Mouse (Mus musculus): ENCODE measurements at regions not wholly inside any gene's neighbourhood (a gene's known extent, or its start where the extent isn't known, plus 50 kb on each side); places are given as distances from the start of the nearest gene placed in this dataset.
"Not testable (repeated sequence)": the region's sequence is repeated elsewhere in the genome, so short reads cannot be mapped to it uniquely, and the experiment has no call there.

DNA sequence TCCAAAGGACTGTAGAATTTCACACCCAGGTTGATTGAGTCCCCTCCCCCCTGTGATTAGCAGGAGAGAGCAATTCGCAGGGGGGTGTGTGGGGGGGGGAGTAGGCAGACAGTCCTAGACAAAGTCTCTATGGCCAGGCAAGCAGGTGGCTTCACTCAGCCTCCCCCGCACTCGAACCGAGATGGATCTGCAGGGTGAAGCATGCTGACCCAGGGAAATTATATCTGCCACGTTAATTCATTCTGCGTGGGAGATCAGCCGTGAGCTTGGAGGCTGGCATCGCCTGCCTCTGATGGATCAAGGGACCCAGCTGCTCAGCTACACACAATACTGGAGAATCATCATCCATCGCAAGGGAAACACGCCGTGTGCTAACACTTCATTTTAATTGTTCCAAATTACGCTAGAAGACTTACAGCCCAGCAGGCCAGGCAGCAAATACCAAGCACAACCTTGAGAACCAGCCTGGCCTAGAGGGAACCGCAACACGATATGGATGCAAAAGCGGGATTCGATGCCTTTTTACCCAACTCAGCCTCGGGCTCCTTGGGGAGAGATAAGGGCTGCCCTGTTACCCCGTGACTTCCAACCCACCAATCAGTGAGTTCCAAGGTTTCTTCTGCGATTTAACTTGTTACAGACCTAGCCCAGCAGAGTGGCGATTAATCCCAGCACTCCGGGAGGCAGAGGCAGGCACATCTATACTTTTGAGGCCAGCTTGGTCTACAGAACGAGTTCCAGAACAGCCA, 137.7 kb upstream of the Top1 start:
- peak in 1 of 2 experiments; percentile 14 for DNase-seq

DNA sequence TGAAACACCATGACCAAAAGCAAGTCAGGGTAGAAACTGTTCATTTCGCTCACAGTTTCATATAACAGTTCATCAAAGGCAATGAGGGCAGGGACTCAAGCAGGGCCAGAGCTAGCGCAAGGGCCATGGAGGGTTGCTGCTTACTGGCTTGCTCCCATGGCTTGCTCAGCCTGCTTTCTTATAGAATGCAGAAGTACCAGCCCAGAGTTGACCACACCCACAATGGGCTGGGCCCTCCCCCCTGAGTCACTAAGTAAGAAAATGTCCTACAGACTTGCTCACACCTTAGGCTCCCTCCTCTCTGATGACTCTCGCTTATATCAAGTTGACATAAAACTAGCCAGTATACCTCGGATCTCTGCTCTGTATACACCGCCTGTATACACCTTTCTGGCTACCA, 135.5 kb upstream of the Top1 start:
- no peak for DNase-seq

DNA sequence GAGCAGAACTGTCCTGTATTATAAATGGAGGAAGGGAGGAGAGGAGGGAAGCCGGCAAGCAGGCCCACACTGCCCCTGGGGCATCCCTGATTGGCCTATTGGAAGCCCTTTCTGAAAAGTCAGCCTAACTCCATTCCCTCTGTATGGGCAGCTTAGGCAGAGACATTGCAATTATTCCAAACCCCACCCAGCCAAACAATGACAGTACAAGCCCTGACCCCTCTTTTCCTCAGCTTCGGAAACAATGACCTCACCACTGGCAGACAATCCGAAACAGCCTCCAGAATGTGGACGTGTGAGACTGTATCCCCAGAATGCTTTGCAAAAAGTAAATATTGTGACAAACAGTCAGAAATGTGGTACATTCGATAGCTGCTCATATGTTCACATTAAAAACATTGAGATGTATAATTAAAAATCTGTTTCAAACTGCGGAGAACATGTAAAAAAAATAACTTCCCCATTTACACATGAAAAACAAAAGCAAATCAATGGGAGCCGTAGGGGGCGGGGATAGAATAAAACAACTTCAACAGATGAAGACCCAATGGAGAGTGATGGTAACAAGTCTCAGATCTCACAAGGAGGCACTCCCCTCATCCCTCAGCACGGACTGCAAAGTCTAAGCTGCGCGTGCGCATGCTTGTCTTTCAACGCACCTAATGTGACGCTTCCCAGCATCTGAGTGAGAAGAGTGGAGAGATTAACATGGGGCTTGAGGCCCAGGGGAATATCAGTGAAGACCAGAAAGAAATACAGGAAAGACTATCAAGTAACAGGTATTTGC, 134.9 kb upstream of the Top1 start:
- DNase-seq: no peak

DNA sequence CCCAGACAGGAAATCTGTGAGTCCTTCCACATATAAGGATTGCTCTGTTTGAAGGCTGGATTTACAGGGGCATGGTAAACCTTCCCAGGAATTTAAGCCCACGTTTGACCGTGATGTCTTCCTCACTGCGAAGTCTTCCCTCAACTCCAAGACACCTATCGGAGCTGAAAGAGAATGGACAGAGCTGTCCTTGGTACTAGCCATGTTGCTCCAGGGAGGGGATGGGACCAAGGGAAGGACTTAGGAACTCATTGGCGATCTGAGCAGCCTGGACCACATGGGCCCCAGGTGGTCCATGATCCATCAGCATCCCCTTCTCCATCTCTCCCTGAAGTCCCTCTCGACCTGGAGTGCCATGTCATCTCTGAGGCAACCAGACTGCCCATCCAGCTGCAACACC, 130.1 kb upstream of the Top1 start:
- no peak for DNase-seq

DNA sequence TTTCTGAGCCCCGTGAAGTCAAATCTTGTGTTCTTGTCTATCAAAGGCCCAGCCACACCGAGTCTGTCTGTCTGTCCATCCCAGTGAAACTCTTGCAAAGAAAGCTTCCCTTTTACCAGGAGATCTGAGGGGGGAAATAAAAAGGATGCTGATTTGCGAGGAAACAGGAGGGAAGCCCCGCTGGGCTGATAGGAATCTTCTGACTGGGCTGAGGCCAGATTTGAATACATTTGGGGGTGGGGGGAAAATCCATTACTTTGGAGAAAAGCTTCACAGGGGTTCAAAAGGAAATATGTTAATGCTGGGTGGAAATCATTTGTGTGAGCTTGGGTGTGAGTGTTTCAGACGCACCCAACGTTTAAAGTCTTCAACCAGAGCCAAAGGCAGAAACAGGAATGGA, 129.2 kb upstream of the Top1 start:
- no peak for DNase-seq

DNA sequence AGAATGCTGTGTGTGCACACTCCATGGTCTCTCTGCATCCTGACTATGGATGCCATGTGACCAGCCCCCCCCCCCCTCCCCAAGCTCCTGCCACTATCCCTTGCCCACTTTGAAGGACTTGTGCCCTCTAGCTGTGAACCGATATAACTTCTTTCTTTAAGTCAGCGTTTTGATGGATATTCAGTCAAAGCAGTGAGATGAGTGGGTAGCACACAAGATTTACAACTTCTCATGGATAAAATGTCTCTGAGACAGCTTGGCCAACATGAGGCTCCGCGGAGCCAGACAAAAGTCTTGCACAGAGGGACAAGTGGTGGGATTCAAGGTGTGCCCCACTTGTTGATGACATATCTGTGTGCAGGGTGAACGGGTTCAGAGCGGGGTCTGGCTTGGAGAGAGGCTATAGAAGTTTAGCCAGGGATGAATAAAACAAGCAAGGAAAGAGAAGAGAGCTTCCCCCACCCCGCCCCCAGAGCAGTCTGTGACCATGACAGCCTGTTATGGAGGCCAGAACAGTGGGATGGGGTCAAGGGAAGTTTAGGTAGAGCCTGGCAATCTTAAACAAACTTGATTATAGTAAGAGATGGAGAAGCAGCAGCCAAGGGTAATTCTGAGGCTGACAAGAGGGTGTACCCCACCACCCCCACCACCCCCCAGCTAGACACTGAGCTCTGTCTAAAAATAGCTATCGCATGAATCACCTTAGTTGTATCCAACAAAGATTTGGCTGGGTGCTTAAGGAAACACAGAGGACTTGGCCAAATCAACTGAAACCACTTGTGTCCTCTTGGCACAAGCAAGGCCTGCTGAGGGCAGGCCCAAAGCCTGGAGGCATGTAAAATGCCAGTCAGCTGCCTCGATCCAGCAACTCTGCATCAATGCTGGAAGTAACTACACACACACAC, 120.1 kb upstream of the Top1 start:
- DNase-seq: peak in 1 of 2 experiments; percentile 7

DNA sequence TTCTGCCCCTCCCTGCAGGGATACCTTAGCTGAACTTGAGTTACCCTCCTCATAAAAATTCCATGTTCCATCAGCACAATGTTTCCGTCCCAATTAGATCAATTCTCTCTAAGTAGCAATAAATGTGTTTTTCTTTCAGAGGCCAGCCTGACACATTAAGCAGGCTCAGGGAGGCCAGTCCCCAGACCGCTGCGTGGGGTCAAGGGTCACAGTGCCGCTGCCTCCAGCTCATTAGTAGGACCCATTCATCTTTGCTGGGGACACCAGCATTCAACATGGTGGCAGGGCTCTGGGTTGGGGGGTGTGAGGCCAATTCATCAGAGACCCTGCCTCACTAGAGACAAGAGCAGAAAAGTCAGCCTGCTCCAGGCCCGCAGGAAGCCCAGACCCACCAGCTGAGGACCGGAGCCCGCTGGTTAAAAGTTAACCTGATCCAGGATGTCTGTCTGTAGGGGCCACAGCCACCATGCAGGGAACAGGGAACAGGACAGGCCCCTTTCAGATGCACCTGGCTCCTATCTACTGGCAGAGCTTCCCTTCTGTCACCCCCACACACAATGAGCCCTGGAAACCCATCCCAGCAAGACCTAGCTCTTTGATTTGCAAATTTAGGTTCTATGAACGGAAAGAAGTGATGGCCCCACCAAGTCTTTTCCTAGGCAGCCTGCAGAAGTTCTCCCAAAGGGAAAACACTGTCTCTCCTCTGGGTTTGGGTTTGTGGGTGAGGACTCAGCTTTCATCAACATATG, 119.1 kb upstream of the Top1 start:
- DNase-seq: peak in 1 of 2 experiments; percentile 14

DNA sequence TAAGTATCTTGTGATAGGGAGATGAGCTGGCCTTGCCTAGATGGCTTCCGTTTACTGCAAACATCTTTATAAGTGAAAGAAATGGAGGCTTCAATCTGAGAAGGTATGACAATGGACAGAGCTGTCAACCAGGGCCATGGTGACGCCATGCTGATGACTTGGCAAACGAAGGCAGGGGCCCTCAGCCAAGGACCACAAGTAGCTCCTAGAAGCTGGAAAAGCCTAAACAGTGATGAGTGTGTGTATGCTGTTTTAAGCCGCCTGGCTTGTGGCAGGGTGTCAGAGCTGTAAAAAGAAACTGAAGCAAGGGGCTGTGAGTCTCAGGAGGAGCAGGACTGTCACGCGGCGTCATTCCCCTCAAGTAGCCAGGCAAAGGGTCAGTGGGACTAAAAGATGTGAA, 116.4 kb upstream of the Top1 start:
- DNase-seq: no peak

DNA sequence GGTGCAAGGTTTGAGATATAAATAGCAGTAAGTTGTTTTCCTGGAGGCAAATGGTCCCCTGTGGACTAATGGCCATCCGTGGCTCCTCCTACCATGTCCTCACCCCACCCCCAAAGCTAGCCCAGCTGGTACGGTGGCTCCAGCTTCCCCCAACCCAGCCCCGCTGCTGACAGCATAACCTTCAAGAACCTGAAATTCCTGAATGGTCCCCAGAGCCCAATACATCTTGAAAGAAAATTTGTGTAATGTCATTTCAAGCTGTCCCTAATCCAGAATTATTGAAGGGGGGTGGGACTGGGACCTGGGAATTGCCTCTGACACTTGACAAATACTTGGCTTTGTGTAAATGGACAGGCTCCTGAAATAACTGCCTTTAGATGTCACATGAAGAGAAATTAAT, 115.3 kb upstream of the Top1 start:
- no peak for DNase-seq

DNA sequence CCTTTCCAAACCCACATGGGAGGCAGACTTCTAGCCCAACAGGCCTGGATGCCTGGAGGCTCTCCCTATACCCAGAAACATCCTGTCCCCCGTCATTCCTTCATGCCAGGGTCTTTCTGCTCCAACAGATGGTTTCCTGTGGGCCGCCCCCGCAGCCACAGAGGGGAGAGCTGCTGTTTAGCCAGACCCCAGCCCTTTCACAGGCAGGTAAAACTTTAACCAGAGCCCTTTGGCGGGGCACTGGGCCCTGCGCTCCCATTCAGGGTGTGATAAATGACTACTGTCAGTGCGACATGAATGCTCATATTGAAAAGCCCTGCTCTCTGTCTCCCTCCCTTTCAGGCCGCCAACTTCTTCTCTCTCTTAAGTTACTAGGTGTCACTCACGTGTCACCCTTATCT, 108.4 kb upstream of the Top1 start:
- no peak for DNase-seq

DNA sequence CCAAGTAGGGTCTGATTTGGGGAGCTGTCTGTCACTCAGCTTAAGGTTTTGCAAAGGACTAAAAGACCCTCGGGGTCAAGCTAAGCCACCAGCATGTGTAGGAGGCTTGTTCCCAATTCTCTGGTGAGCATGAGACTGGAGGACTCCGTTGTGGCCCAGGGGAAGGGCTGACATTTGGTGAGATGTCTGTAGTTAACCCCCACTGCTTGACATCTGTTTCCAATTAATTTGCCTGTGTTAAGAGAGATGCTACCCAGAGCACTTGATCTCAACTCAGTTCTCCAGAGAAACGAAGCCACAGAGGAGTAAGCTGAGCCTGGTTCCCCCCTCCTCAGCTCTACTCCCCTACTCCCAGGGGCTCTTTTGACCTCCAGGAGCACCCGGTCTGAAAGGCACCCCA, 100.2 kb upstream of the Top1 start:
- DNase-seq: no peak

DNA sequence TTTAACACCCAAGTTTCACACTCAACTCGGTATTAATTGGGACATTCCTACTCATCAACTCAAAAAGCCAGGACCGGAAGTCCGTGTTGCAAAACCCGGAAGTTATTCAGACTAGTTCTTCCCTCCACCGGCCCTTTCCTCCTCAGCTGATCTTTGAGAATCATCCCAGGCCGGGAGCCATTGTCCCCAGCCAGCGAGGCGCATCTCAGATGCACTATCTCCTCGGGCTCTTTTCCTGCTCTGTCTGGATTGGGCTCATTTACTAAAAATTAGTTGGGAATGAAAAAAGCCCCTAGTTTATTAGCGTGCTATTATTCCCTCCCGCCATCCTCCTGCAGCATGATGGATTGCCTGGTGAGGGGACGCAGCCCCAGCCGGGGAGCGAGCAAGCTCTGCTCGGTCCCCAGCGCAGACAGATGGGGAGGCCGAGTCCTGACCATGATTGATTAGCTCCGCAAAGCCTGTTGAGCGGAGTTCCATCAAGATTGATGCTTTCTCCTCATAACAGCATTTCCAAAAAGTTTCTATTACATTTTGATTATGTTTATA, 93.5 kb upstream of the Top1 start:
- DNase-seq: no peak

DNA sequence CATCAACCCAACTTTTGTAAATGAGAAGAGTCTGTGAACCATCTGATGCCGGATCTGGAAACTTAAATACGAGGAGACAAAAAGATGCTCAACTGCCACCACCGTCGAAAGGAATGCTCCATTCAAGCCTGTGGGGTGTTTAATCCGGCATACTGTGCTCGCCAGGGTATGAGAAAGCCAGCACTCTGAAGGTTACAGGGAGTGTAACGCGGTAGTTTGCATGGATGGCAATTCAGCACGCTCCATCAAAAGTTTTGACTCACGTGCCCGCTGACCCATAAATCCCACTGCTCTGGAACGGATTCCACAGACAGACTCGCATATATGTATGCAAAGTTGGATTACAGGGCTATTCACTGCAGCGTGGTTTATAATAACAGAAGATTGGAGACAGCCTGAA, 84.0 kb upstream of the Top1 start:
- DNase-seq: no peak

DNA sequence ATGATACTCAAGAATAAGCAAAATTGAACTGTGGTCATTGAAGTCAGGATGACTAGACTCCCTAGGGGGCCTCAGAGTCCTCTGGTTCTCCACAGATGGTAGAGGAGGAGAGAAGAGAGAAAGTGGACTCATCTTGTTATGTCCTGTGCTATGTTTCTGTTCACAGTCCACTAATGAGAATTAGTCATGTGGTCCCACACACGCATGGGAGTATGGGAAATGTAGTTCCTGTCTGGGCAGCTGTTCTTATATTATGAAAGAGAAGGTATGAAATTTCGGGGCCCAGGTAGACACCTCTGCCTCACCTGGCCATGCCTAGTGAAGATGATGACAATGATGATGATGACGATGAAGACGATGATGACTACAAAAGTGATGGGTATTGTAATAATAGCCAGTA, 77.9 kb upstream of the Top1 start:
- DNase-seq: no peak

DNA sequence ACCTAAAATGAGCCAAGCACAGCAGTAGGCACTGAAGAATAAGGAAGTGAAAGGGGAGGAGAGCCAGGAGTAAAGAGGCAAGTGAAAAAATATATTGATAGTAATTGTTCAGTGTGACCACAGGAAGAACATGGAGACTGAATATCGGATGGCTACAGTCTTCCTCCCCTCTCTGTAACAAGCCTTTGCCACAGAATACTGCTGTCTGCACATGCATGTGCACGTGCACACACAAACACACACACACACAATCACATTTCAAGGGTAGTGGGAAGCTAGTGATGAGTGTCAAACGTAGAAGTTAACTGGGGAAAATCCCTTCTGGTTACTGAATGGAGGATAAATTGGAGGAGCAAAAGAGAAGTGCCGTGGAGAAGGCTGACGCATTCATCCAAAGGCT, 76.2 kb upstream of the Top1 start:
- DNase-seq: no peak

DNA sequence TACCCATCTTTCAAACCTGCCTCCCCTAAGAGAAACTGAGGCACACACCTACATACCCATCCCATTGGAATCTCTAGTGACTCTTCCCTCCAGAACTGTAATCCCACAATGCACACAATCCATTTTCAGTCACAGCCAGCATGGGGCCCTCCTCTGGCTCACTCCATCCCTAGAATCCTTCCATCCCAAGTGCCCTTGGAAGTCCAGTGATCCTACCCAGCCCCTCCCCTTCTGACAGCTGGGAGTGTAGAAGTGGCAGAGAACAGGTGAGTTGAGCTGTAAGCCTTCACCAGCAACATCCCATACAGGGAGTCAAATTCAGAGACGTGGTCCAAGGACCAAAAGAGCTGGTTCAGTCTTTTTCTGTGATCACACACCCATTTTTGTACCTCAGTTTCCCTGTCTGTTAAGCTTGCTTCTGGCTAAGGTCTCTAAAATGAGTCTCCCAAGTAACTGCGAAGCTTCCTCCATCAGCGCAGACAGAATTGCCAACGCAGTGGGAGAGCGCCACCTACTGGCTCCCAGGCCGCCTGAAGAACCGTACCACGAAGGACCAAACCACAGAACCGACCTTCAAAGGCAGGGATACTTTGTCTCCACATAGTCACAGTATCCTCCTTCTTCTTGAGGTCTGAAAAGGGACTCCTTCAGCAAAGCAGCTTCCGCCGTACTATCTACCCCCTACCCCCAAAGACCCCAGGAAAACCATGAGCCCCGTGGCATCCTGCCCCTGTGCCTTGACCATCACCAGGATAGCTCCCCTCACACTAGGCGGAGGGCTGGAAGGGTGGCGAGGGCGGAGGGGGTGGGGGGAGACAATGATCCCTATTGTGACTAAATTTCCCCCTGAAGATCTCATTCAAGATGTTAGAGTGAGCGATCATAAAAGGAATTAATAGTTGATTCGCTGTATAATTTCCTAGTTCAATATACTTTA, 67.0 kb upstream of the Top1 start:
- DNase-seq: peak; percentile 74 to 91

DNA sequence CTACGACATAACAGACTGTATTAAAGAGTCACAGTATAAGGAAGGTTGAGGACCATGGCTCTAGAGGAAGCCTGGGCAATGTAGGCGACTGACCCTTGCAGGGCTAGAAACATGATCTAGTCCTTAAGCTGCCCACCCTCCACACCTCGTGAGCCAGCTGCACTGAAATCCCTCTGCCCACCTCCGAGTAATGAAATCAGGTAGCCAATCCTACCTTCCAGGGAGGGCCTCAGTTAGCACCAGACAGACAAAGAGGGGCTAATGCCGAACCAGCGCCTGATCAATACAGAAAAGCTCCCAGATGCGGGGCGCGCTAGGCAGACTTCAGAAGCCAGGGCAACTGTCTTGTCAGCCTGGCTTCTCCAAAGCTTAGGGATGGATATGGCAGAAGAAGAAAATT, 65.4 kb upstream of the Top1 start:
- DNase-seq: no peak

DNA sequence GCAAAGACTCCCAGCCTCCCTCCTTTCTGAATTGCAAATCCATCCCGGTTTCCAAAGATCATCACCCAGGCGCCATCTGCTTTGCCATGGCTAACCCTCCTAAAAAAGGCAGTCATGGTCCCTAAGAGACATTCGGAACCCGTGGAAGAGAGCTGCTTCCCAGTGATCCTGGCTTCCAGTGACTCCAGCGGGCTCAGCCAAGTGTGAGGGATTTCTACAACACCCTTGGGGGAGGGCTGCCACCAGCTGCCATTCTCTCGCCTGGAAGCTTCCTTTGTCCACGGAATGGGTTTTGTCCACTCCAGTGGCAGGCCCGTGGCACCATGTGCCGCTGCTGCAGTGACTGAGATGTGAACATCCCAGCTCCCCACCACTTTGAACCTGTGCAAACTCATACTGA, 64.7 kb upstream of the Top1 start:
- no peak for DNase-seq

DNA sequence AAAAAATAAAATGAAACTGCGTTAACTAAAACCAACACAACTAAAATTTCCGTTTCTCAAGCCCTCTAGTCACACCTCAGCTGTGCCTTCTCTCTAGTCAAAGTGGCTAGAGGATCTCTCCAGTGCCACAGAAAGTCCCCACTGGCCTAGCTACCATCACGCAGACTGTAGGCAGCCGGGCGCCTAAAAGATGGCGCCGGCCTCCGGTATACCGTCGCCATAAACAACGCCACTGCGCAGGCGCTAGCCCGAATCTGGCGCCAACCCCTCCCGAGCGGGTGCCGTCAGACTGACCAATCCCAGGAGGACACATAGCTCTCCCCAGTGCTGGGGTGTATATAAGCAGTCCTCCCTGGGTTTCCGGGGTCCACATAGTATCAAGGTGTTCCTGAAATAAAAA, 62.7 kb upstream of the Top1 start:
- DNase-seq: not testable (repeated sequence)

DNA sequence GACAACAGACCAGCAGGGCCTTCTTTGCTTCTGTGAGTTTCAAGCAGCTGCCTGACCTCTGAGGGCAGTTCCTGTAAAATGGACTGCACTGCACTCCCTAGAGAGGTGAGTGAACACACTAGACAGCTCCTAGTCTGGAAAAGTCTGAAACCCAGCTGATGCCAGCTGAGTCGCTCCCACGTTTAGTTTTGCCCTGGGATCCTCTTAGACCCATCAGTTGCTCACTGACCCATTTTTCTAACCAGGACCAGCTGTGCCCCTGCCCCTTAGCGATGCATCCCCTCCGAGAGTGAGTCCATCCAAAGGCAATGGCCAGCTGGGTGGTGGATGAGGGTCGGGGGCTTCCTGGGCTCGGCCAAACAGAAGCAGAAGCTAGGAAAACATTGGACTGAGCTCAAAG, 62.2 kb upstream of the Top1 start:
- no peak for DNase-seq

DNA sequence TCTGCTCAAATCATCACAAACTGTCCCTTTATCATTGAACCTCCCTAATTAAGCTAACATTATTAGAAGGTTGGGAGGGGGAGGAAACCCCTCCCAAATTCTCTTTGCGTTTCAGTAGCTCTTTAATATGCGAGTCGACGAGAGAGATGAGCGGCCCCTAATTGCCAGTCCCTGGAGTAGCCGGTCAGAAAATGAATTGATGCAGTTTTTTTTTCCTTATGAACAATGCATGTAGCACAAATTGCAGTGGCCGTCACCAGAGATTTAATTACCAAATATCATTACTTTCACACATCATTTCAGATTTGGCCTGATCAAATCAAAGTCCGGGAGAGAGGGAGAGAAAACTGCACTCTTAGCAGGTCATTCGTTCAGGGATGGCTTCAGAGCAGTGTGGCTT, 61.1 kb upstream of the Top1 start:
- DNase-seq: no peak

Measured in kidney, postnatal 25 days (tissue).